Comparison of ENCODE assay signal across 32 mouse cellular contexts in genomic region chr2:76811160-76811559, GRCm38 (mm10).
DNase-seq lines count a peak whose midpoint lies in the region; ATAC-seq and TF ChIP-seq lines count a peak whose summit lies in the region.
"Had no signal": no experiment of that assay in that cellular context is flagged by ENCODE, and none has a peak within 500 bp of the region (broad histone marks: within the 10 kb centered on the region; RNA-seq: fewer than 3 reads in every experiment).

No protein-coding gene starts in this region.

- no peak for TF ChIP-seq CTCF in heart, postnatal 0 days (IDR thresholded peaks at IDR 0.05; ENCODE audit: low read depth)

- no peaks in the 10 kb centered on the region for H3K27me3 ChIP-seq in heart, embryonic 14.5 days (ENCODE audit: control insufficient read depth, insufficient read depth, low read length)
- H3K27me3 ChIP-seq in heart, embryonic 10.5 days (ENCODE audit: insufficient read depth, poor library complexity, severe bottlenecking), result no peaks in the 10 kb centered on the region
- H3K27me3 ChIP-seq in heart, postnatal 0 days (ENCODE audit: control insufficient read depth, insufficient read depth, low read length), result no peaks in the 10 kb centered on the region
- no peaks in the 10 kb centered on the region for H3K27me3 ChIP-seq in heart, embryonic 11.5 days (ENCODE audit: control insufficient read depth, insufficient read depth, low read length)
- H3K27me3 ChIP-seq: CH12.LX; embryonic facial prominence, embryonic 13.5 days; forebrain, embryonic 12.5 days; forebrain, embryonic 15.5 days had no signal

- no peak overlapping the region for H3K4me3 ChIP-seq in heart, embryonic 14.5 days (ENCODE audit: control insufficient read depth in 1 of 2, insufficient read depth in 1 of 2, low read depth in 1 of 2, low read length in 2 of 2)
- H3K4me3 ChIP-seq in heart, embryonic 10.5 days, result no peak overlapping the region
- no peak overlapping the region for H3K4me3 ChIP-seq in heart, postnatal 0 days (ENCODE audit: low read depth, low read length)
- H3K4me3 ChIP-seq in heart, embryonic 11.5 days (ENCODE audit: low read depth, low read length), result no peak overlapping the region
- H3K4me3 ChIP-seq: embryonic facial prominence, embryonic 10.5 days; embryonic facial prominence, embryonic 13.5 days; erythroblast, embryonic 14.5 days; forebrain, embryonic 12.5 days; forebrain, embryonic 15.5 days; heart, adult 2 months had no signal

- peaks cover 87% of the 10 kb centered on the region for H3K36me3 ChIP-seq in heart, embryonic 14.5 days (ENCODE audit: control insufficient read depth, insufficient read depth, low read length)
- peaks cover 71% of the 10 kb centered on the region for H3K36me3 ChIP-seq in heart, embryonic 10.5 days
- H3K36me3 ChIP-seq in heart, postnatal 0 days (replicated peaks; ENCODE audit: control insufficient read depth, insufficient read depth, low read length), result peaks cover 76% of the 10 kb centered on the region
- peaks cover 7% of the 10 kb centered on the region for H3K36me3 ChIP-seq in heart, embryonic 11.5 days (ENCODE audit: control insufficient read depth, insufficient read depth, low read length)
- H3K36me3 ChIP-seq: embryonic facial prominence, embryonic 10.5 days; embryonic facial prominence, embryonic 13.5 days; forebrain, embryonic 12.5 days; forebrain, embryonic 15.5 days; G1E had no signal

- H3K9ac ChIP-seq in heart, embryonic 14.5 days (ENCODE audit: low read length), result no peak overlapping the region
- H3K9ac ChIP-seq in heart, postnatal 0 days (replicated peaks; ENCODE audit: low read depth, low read length), result no peak overlapping the region
- H3K9ac ChIP-seq in heart, embryonic 11.5 days (ENCODE audit: low read depth, low read length), result no peak overlapping the region
- H3K9ac ChIP-seq: embryonic facial prominence, embryonic 13.5 days; forebrain, embryonic 12.5 days; forebrain, embryonic 15.5 days; hindbrain, embryonic 14.5 days had no signal

- peaks cover 10 to 13% of the 10 kb centered on the region in 2 experiments for H3K4me1 ChIP-seq in heart, embryonic 14.5 days (ENCODE audit: control insufficient read depth in 2 of 2, insufficient read depth in 2 of 2, low read length in 2 of 2)
- H3K4me1 ChIP-seq in heart, embryonic 10.5 days, result peaks cover 10% of the 10 kb centered on the region
- no peaks in the 10 kb centered on the region for H3K4me1 ChIP-seq in heart, postnatal 0 days (ENCODE audit: control insufficient read depth, insufficient read depth)
- peaks cover 8% of the 10 kb centered on the region; the same call in 1 of the 2 replicates for H3K4me1 ChIP-seq in heart, embryonic 11.5 days (ENCODE audit: control insufficient read depth, insufficient read depth, low read length)
- H3K4me1 ChIP-seq: embryonic facial prominence, embryonic 10.5 days; forebrain, embryonic 12.5 days; forebrain, embryonic 15.5 days had no signal

- ATAC-seq in heart, embryonic 14.5 days (ENCODE audit: insufficient number of reproducible peaks, insufficient read depth, low FRiP score, low read depth), result no peak
- no peak for ATAC-seq in heart, postnatal 0 days (ENCODE audit: insufficient read depth, low read depth)
- ATAC-seq in heart, embryonic 11.5 days (replicated peaks; ENCODE audit: insufficient number of reproducible peaks, low FRiP score, low TSS enrichment), result no peak
- ATAC-seq: forebrain, embryonic 15.5 days; hindbrain, postnatal 0 days; inflammation-experienced regulatory T-cells, adult 6 months; intestine, embryonic 16.5 days; Patski had no signal

- DNase-seq in heart, adult 11 months, result peak; percentile 57
- DNase-seq in heart, adult 18-20 months, result no peak
- DNase-seq in heart, embryonic 10.5 days (ENCODE audit: low spot score), result no peak
- no peak for DNase-seq in heart, postnatal 0 days (ENCODE audit: low spot score)
- DNase-seq: adrenal gland, adult 2 months; adrenal gland, postnatal 14 days; B cell, adult 2 months; cerebellum, adult 11 months; cerebellum, adult 2 months; cerebellum, adult 9-11 months; cerebellum, postnatal 25 days; embryo, embryonic 11 days; gastrocnemius, postnatal 10 days; gastrocnemius, postnatal 36 days; heart, adult 2 months; heart, postnatal 36 days; kidney, adult 18-20 months; kidney, adult 9 months had no signal

- H3K4me2 ChIP-seq in heart, embryonic 14.5 days (ENCODE audit: low read length), result no peak overlapping the region
- H3K4me2 ChIP-seq in heart, postnatal 0 days (ENCODE audit: low read depth, low read length), result no peak overlapping the region
- H3K4me2 ChIP-seq in heart, embryonic 11.5 days, result no peak overlapping the region
- H3K4me2 ChIP-seq: embryonic facial prominence, embryonic 13.5 days; forebrain, embryonic 12.5 days; forebrain, embryonic 15.5 days; hindbrain, embryonic 14.5 days had no signal

- peak overlapping the region; percentile 44 to 50; a peak in 2 of 4 replicates for H3K27ac ChIP-seq in heart, embryonic 14.5 days (replicated peaks in 1 of 2; ENCODE audit: control insufficient read depth in 1 of 2, insufficient read depth in 1 of 2, low read depth in 2 of 2, low read length in 2 of 2)
- H3K27ac ChIP-seq in heart, embryonic 10.5 days, result no peak overlapping the region
- H3K27ac ChIP-seq in heart, postnatal 0 days (ENCODE audit: low read depth), result peak overlapping the region; percentile 38
- no peak overlapping the region for H3K27ac ChIP-seq in heart, embryonic 11.5 days (ENCODE audit: low read depth, low read length)
- H3K27ac ChIP-seq: embryonic facial prominence, embryonic 10.5 days; embryonic facial prominence, embryonic 13.5 days; forebrain, embryonic 12.5 days; forebrain, embryonic 15.5 days; heart, adult 2 months; hindbrain, embryonic 14.5 days; hindbrain, postnatal 0 days had no signal

- H3K9me3 ChIP-seq in heart, embryonic 14.5 days (ENCODE audit: control insufficient read depth, low read length), result no peaks in the 10 kb centered on the region
- H3K9me3 ChIP-seq in heart, embryonic 10.5 days, result no peaks in the 10 kb centered on the region
- H3K9me3 ChIP-seq in heart, postnatal 0 days (replicated peaks; ENCODE audit: control insufficient read depth, low read length), result no peaks in the 10 kb centered on the region
- H3K9me3 ChIP-seq in heart, embryonic 11.5 days (replicated peaks; ENCODE audit: control insufficient read depth, low read length), result no peaks in the 10 kb centered on the region
- H3K9me3 ChIP-seq: embryonic facial prominence, embryonic 10.5 days; embryonic facial prominence, embryonic 13.5 days; forebrain, embryonic 12.5 days; forebrain, embryonic 15.5 days had no signal

- TF ChIP-seq EP300 in heart, postnatal 0 days (IDR thresholded peaks at IDR 0.05; ENCODE audit: low read depth), result no peak

- WGBS in heart, embryonic 14.5 days, result 85% methylated on average over 17 of the region's 17 CpGs
- WGBS in heart, embryonic 10.5 days, result 93% methylated on average over 17 of the region's 17 CpGs
- WGBS in heart, postnatal 0 days, result 87% methylated on average over 17 of the region's 17 CpGs
- WGBS in heart, embryonic 11.5 days (ENCODE audit: insufficient replicate concordance), result 88% methylated on average over 17 of the region's 17 CpGs

Comparison
In these comparisons a context has a peak if more than half of its experiments do, and no peak if none do; other contexts are left out.
1. H3K27ac ChIP-seq: peak in heart, embryonic 14.5 days (2 of 2) and heart, postnatal 0 days (single experiment); none in heart, embryonic 10.5 days (single experiment) and heart, embryonic 11.5 days (single experiment).